Mouse (Mus musculus) liver, adult 2 months (tissue): ENCODE data around the gene Iqgap3.

ENCODE experiments used
- CTCF ChIP-seq: fragments of 200-500 bp; IDR thresholded peaks from 2 replicates; pipeline ENCODE4 v1.5.1; 2011; ENCODE audit warnings: low read depth, low read length, control low read depth
- POLR2A ChIP-seq: fragments of 200-500 bp; IDR thresholded peaks from 2 replicates; pipeline ENCODE4 v1.6.1; 2011; ENCODE audit warnings: low read length, control low read depth; ENCODE audit not compliant: insufficient read depth; ENCODE audit errors: extremely low read depth

DNA sequence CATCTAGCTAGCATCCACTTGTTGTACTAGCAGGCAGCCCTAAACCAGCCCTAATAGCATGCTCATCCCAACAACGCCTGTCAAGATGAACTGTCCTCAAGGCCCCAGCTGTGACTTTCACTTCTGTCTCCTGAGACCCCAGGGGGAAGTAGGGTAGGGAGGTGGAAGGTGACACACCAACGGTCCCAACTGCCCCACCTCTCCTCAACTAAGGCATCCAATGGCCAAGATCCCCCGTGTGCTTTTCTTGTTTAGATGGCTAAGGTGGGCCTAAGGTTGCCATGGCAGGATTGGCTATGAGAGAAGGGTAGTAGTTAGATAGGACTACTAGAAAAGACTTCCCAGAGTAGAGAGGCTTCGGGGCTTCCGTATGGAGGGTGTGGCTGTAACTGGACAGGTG, 66.6 kb downstream of the Iqgap3 start:
- TF ChIP-seq CTCF (no peak), POLR2A (no peak)
